Mouse (Mus musculus): ENCODE measurements around the gene Gpr34.

Gpr34 gene

GRCm38 (mm10) chrX:13661063-13661462 lies 29.2 kb downstream of the Gpr34 start, which contains the start of gene Gpr82:
TSS of gene Gpr82 (plus strand) at chrX:13661363.
- in situ Hi-C loops (cut with MboI; ENCODE audit: low sequenced_read_pairs), result loop anchor here (25.0 kb wide), 2 partner anchors 199 to 424 kb away; partner anchors contain the start of gene Nyx

- in situ Hi-C loops (cut with MboI; ENCODE audit: low sequenced_read_pairs), result loop anchor here (25.0 kb wide), 2 partner anchors 207 to 432 kb away; partner anchors contain the start of gene Nyx
Measured at GRCm38 (mm10) chrX:13668867-13669266, 37.0 kb downstream of the Gpr34 start.

GRCm38 (mm10) chrX:13670342-13670741 lies 38.5 kb downstream of the Gpr34 start:
- in situ Hi-C loops (cut with MboI; ENCODE audit: low sequenced_read_pairs), result loop anchor here (25.0 kb wide), 2 partner anchors 208 to 433 kb away; partner anchors contain the start of gene Nyx

- in situ Hi-C loops (cut with MboI; ENCODE audit: low sequenced_read_pairs), result loop anchor here (25.0 kb wide), 2 partner anchors 211 to 436 kb away; partner anchors contain the start of gene Nyx
Measured at GRCm38 (mm10) chrX:13673001-13673400, 41.1 kb downstream of the Gpr34 start.

- in situ Hi-C loops (cut with MboI; ENCODE audit: low sequenced_read_pairs), result no loop called here
Measured at GRCm38 (mm10) chrX:13681748-13682147, 49.9 kb downstream of the Gpr34 start.

- in situ Hi-C loops (cut with MboI; ENCODE audit: low sequenced_read_pairs), result no loop called here
Measured at GRCm38 (mm10) chrX:13686589-13686988, 54.7 kb downstream of the Gpr34 start.

- in situ Hi-C loops (cut with MboI; ENCODE audit: low sequenced_read_pairs), result no loop called here
Measured at GRCm38 (mm10) chrX:13688356-13688755, 56.5 kb downstream of the Gpr34 start.

Data from CH12F3 (cell line).